Mouse (Mus musculus) left cerebral cortex, postnatal 4 days (tissue): ENCODE measurements around the gene Islr. TPM values are rescaled to one million over a fixed set of nuclear protein-coding genes. Genes with fewer than 3 reads are reported as not detected.

Experiments used
- DNase-seq: peaks from one replicate; pipeline ENCODE4 v3.0.0-alpha.2; 2022
- intact Hi-C: fragments of 180-260 bp; cut with DNase I; formaldehyde crosslinking; loops from one replicate; pipeline ENCODE4 v1.15.1; 2025
- total RNA-seq, 2 experiments: library from RNA; stranded (reverse); gene quantifications; 2 replicates each; pipeline ENCODE4 v1.2.3; 2021

Gene Islr
- total RNA-seq, 2 experiments from 2014 or later = 18.6 to 19.3 TPM

- intact Hi-C loops = no loop called here
- peak; percentile 78 for DNase-seq
These were observed 6.1 kb downstream of the Islr start for GRCm38 (mm10) chr9:58197781-58198701.

- intact Hi-C loops = no loop called here
- DNase-seq = no peak
These were observed 7.2 kb downstream of the Islr start for GRCm38 (mm10) chr9:58196610-58197567.

GRCm38 (mm10) chr9:58196141-58196540 is 8.0 kb downstream of the Islr start:
- intact Hi-C loops = no loop called here
- DNase-seq = no peak

GRCm38 (mm10) chr9:58195671-58196070 is 8.4 kb downstream of the Islr start:
- intact Hi-C loops = no loop called here
- DNase-seq = no peak

GRCm38 (mm10) chr9:58194222-58194621 is 9.9 kb downstream of the Islr start:
- DNase-seq = no peak
- intact Hi-C loops = no loop called here

GRCm38 (mm10) chr9:58184456-58184855 is 19.6 kb downstream of the Islr start:
- DNase-seq = no peak
- intact Hi-C loops = no loop called here

GRCm38 (mm10) chr9:58179390-58179789 is 24.7 kb downstream of the Islr start:
- intact Hi-C loops = no loop called here
- DNase-seq = no peak

GRCm38 (mm10) chr9:58177165-58177564 is 26.9 kb downstream of the Islr start:
- DNase-seq = no peak
- intact Hi-C loops = no loop called here

GRCm38 (mm10) chr9:58175745-58176487 is 28.2 kb downstream of the Islr start:
- intact Hi-C loops = no loop called here
- DNase-seq = no peak

GRCm38 (mm10) chr9:58174818-58175251 is 29.3 kb downstream of the Islr start:
- intact Hi-C loops = no loop called here
- DNase-seq = no peak

- DNase-seq = no peak
- intact Hi-C loops = no loop called here
These were observed 31.2 kb downstream of the Islr start for GRCm38 (mm10) chr9:58172863-58173262.

GRCm38 (mm10) chr9:58169426-58169825 is 34.7 kb downstream of the Islr start:
- intact Hi-C loops = no loop called here
- no peak for DNase-seq

- no peak for DNase-seq
- intact Hi-C loops = no loop called here
These were observed 35.2 kb downstream of the Islr start for GRCm38 (mm10) chr9:58168880-58169279.

GRCm38 (mm10) chr9:58165779-58166178 is 38.3 kb downstream of the Islr start:
- intact Hi-C loops = no loop called here
- DNase-seq = no peak

- intact Hi-C loops = no loop called here
- DNase-seq = no peak
These were observed 41.0 kb downstream of the Islr start for GRCm38 (mm10) chr9:58163146-58163545.

GRCm38 (mm10) chr9:58162173-58162572 is 41.9 kb downstream of the Islr start:
- no peak for DNase-seq
- intact Hi-C loops = no loop called here

GRCm38 (mm10) chr9:58160315-58160714 is 43.8 kb downstream of the Islr start:
- intact Hi-C loops = no loop called here

GRCm38 (mm10) chr9:58159855-58160254 is 44.3 kb downstream of the Islr start:
- peak; percentile 51 for DNase-seq
- intact Hi-C loops = no loop called here

More at GRCm38 (mm10) chr9:58160315-58160714, 43.8 kb downstream of the Islr start:
- no peak for DNase-seq

GRCm38 (mm10) chr9:58158541-58159311 is 45.4 kb downstream of the Islr start:
- peak; percentile 35 for DNase-seq
- intact Hi-C loops = no loop called here

- DNase-seq = peak; percentile 71
- intact Hi-C loops = no loop called here
These were observed 46.3 kb downstream of the Islr start for GRCm38 (mm10) chr9:58157838-58158237.
